Mouse (Mus musculus) embryonic facial prominence, embryonic 14.5 days (tissue): Measurements from ENCODE around the gene Zfp326. TPM values are rescaled to one million over a fixed set of nuclear protein-coding genes. Genes with fewer than 3 reads are reported as not detected.

ENCODE experiments used
- ATAC-seq: fragments of 200-750 bp; cut with Nextera tagmentation; 2 replicates; pipeline ENCODE4 v1.8.0; 2017; ENCODE audit warnings: low read depth, moderate number of reproducible peaks, moderate TSS enrichment
- DNase-seq: peaks from one replicate; pipeline ENCODE4 v3.0.0-alpha.2; 2015; ENCODE audit warnings: low spot score
- H3K27ac ChIP-seq: fragments of 300-500 bp; sonication (generic); replicated peaks from 2 replicates; pipeline ENCODE4 v1.5.1; 2014; ENCODE audit warnings: low read depth, mild to moderate bottlenecking, low read length, moderate library complexity
- H3K27me3 ChIP-seq: fragments of 300-500 bp; sonication (generic); replicated peaks from 2 replicates; pipeline ENCODE4 v1.6.1; 2014; ENCODE audit warnings: low read length; ENCODE audit not compliant: control insufficient read depth, insufficient read depth
- H3K36me3 ChIP-seq: fragments of 300-500 bp; sonication (generic); 2 replicates; pipeline ENCODE4 v1.6.1; 2014; ENCODE audit warnings: low read length, mixed read lengths; ENCODE audit not compliant: control insufficient read depth, insufficient read depth
- H3K4me1 ChIP-seq: fragments of 300-500 bp; sonication (generic); 2 replicates; pipeline ENCODE4 v1.6.1; 2014; ENCODE audit warnings: antibody characterized with exemption, low read length; ENCODE audit not compliant: control insufficient read depth, insufficient read depth
- H3K4me2 ChIP-seq: fragments of 300-500 bp; sonication (generic); 2 replicates; pipeline ENCODE4 v1.6.1; 2014; ENCODE audit warnings: low read depth, mild to moderate bottlenecking, low read length, moderate library complexity, mixed read lengths
- H3K4me3 ChIP-seq: fragments of 300-500 bp; sonication (generic); 2 replicates; pipeline ENCODE4 v1.5.1; 2014; ENCODE audit warnings: low read depth, mild to moderate bottlenecking, low read length
- H3K9ac ChIP-seq: fragments of 300-500 bp; sonication (generic); 2 replicates; pipeline ENCODE4 v1.6.1; 2014; ENCODE audit warnings: low read depth, mild to moderate bottlenecking, low read length, moderate library complexity, mixed read lengths
- H3K9me3 ChIP-seq: fragments of 300-500 bp; sonication (generic); 2 replicates; pipeline ENCODE4 v1.6.1; 2016; ENCODE audit warnings: low read length; ENCODE audit not compliant: control insufficient read depth
- WGBS: fragments of 180-500 bp; shearing (Covaris S2); extraction: QIAGEN DNeasy Blood & Tissue Kit; methylation state at CpG from one replicate; pipeline ENCODE4 v1.1.7; 2014; 5-methylcytosine and 5-hydroxymethylcytosine counted together
- polyA plus RNA-seq: library from polyadenylated mRNA; unstranded; fragments of >200 nt; fragmentation: Nextera tagmentation; extraction: Ambion mirVana; gene quantifications from 2 replicates; pipeline ENCODE4 v1.2.1, GENCODE M21; 2014

Gene Zfp326
- polyA plus RNA-seq, 1 experiment from 2014 or later = 32.6 TPM

GRCm38 (mm10) chr5:105844044-105844753 is 32.2 kb upstream of the Zfp326 start:
- H3K27me3 ChIP-seq = no peaks in the 10 kb centered on the region

GRCm38 (mm10) chr5:105845041-105845440 is 31.3 kb upstream of the Zfp326 start:
- H3K36me3 ChIP-seq = no peaks in the 10 kb centered on the region
- no peak overlapping the region for H3K4me2 ChIP-seq
- 0 out of 2 replicates have a peak, but pooled peaks cover 3% of the 10 kb centered on the region for H3K4me1 ChIP-seq
- no peak overlapping the region for H3K9ac ChIP-seq
- 91% methylated on average over 2 of the region's 2 CpGs for WGBS
- no peak for ATAC-seq
- no peak overlapping the region for H3K4me3 ChIP-seq
- no peak overlapping the region for H3K27ac ChIP-seq
- H3K27me3 ChIP-seq = no peaks in the 10 kb centered on the region
- no peaks in the 10 kb centered on the region for H3K9me3 ChIP-seq
- DNase-seq = no peak

More at GRCm38 (mm10) chr5:105844044-105844753, 32.2 kb upstream of the Zfp326 start:
- no peak overlapping the region for H3K27ac ChIP-seq
- H3K4me1 ChIP-seq = no peaks in the 10 kb centered on the region
- no peak overlapping the region for H3K4me3 ChIP-seq
- no peak overlapping the region for H3K9ac ChIP-seq
- H3K36me3 ChIP-seq = no peaks in the 10 kb centered on the region
- H3K4me2 ChIP-seq = no peak overlapping the region
- no peak for DNase-seq
- no peaks in the 10 kb centered on the region for H3K9me3 ChIP-seq
- ATAC-seq = no peak
- WGBS = 81% methylated on average over 10 of the region's 10 CpGs

- 77% methylated on average over 8 of the region's 8 CpGs for WGBS
- no peak overlapping the region for H3K4me2 ChIP-seq
- DNase-seq (no peak), ATAC-seq (no peak)
- no peak overlapping the region for H3K9ac ChIP-seq
- no peaks in the 10 kb centered on the region for H3K27me3 ChIP-seq
- no peak overlapping the region for H3K27ac ChIP-seq
- 0 out of 2 replicates have a peak, but pooled peaks cover 3% of the 10 kb centered on the region for H3K4me1 ChIP-seq
- no peaks in the 10 kb centered on the region for H3K36me3 ChIP-seq
- no peaks in the 10 kb centered on the region for H3K9me3 ChIP-seq
- H3K4me3 ChIP-seq = no peak overlapping the region
These were observed 28.6 kb upstream of the Zfp326 start for GRCm38 (mm10) chr5:105847726-105848125.

GRCm38 (mm10) chr5:105849222-105849621 is 27.1 kb upstream of the Zfp326 start:
- Histone ChIP-seq H3K4me2 (no peak overlapping the region), H3K27ac (no peak overlapping the region), H3K9me3 (no peaks in the 10 kb centered on the region), H3K36me3 (no peaks in the 10 kb centered on the region), H3K27me3 (no peaks in the 10 kb centered on the region), H3K9ac (no peak overlapping the region), H3K4me1 (0 out of 2 replicates have a peak, but pooled peaks cover 3% of the 10 kb centered on the region), H3K4me3 (no peak overlapping the region)
- DNase-seq (no peak), ATAC-seq (peak; percentile 65; the same call in 1 of the 2 replicates)
- 57% methylated on average over 4 of the region's 4 CpGs for WGBS

- WGBS = 41% methylated on average over 3 of the region's 3 CpGs
- H3K27me3 ChIP-seq = no peaks in the 10 kb centered on the region
- no peak for DNase-seq
- no peaks in the 10 kb centered on the region for H3K9me3 ChIP-seq
- ATAC-seq = no peak
- 0 out of 2 replicates have a peak, but pooled peaks cover 3% of the 10 kb centered on the region for H3K4me1 ChIP-seq
- no peak overlapping the region for H3K4me3 ChIP-seq
- no peak overlapping the region for H3K9ac ChIP-seq
- no peaks in the 10 kb centered on the region for H3K36me3 ChIP-seq
- H3K27ac ChIP-seq = no peak overlapping the region
- no peak overlapping the region for H3K4me2 ChIP-seq
These were observed 26.7 kb upstream of the Zfp326 start for GRCm38 (mm10) chr5:105849643-105850042.

- H3K36me3 ChIP-seq = no peaks in the 10 kb centered on the region
- ATAC-seq = no peak; the same call in 1 of the 2 replicates
These were observed 23.1 kb upstream of the Zfp326 start for GRCm38 (mm10) chr5:105853271-105853670.

GRCm38 (mm10) chr5:105857486-105857885 is 18.9 kb upstream of the Zfp326 start:
- Histone ChIP-seq H3K4me3 (no peak overlapping the region), H3K4me2 (no peak overlapping the region), H3K27ac (0 out of 2 replicates have a peak overlapping the region, but pooled peaks have one; percentile 56), H3K36me3 (no peaks in the 10 kb centered on the region), H3K4me1 (peaks cover 11% of the 10 kb centered on the region), H3K9ac (no peak overlapping the region), H3K9me3 (no peaks in the 10 kb centered on the region), H3K27me3 (no peaks in the 10 kb centered on the region)
- WGBS = 72% methylated on average over 5 of the region's 5 CpGs
- ATAC-seq (no peak), DNase-seq (no peak)

More at GRCm38 (mm10) chr5:105853271-105853670, 23.1 kb upstream of the Zfp326 start:
- Histone ChIP-seq H3K9ac (no peak overlapping the region), H3K27ac (no peak overlapping the region), H3K4me1 (0 out of 2 replicates have a peak, but pooled peaks cover 3% of the 10 kb centered on the region), H3K9me3 (no peaks in the 10 kb centered on the region), H3K4me3 (no peak overlapping the region), H3K27me3 (no peaks in the 10 kb centered on the region), H3K4me2 (no peak overlapping the region)
- DNase-seq = no peak
- 72% methylated on average over 9 of the region's 9 CpGs for WGBS

- Histone ChIP-seq H3K4me3 (no peak overlapping the region), H3K9ac (no peak overlapping the region), H3K4me1 (peaks cover 11% of the 10 kb centered on the region), H3K4me2 (no peak overlapping the region), H3K27ac (peak overlapping the region; percentile 49), H3K27me3 (no peaks in the 10 kb centered on the region), H3K36me3 (no peaks in the 10 kb centered on the region), H3K9me3 (no peaks in the 10 kb centered on the region)
- DNase-seq (peak; percentile 72), ATAC-seq (peak; percentile 36)
- WGBS = 52% methylated on average over 8 of the region's 8 CpGs
These were observed 17.3 kb upstream of the Zfp326 start for GRCm38 (mm10) chr5:105858754-105859694.
